Mouse (Mus musculus) hindbrain, embryonic 10.5 days (tissue): ENCODE data around the gene Mmp25. TPM values are rescaled to one million over a fixed set of nuclear protein-coding genes. Genes with fewer than 3 reads are reported as not detected.

Experiments used
- DNase-seq: peaks from one replicate; pipeline ENCODE4 v3.0.0-alpha.2; 2017; ENCODE audit warnings: low spot score
- H3K27ac ChIP-seq: fragments of 300-500 bp; sonication (generic); 2 replicates; pipeline ENCODE4 v1.5.1; 2016; ENCODE audit warnings: mild to moderate bottlenecking, moderate library complexity
- H3K27me3 ChIP-seq: fragments of 300-500 bp; sonication (generic); 2 replicates; pipeline ENCODE4 v1.6.1; 2016; ENCODE audit warnings: mild to moderate bottlenecking; ENCODE audit not compliant: poor library complexity, insufficient read depth, severe bottlenecking
- H3K36me3 ChIP-seq: fragments of 300-500 bp; sonication (generic); 2 replicates; pipeline ENCODE4 v1.6.1; 2016; ENCODE audit warnings: mild to moderate bottlenecking, moderate library complexity
- H3K4me1 ChIP-seq: fragments of 300-500 bp; sonication (generic); replicated peaks from 2 replicates; pipeline ENCODE4 v1.6.1; 2016; ENCODE audit warnings: mild to moderate bottlenecking
- H3K4me3 ChIP-seq: fragments of 300-500 bp; sonication (generic); 2 replicates; pipeline ENCODE4 v1.5.1; 2016; ENCODE audit warnings: mild to moderate bottlenecking, moderate library complexity
- H3K9me3 ChIP-seq: fragments of 300-500 bp; sonication (generic); 2 replicates; pipeline ENCODE4 v1.6.1; 2016; ENCODE audit warnings: mild to moderate bottlenecking, moderate library complexity
- WGBS: fragments of 180-500 bp; shearing (Covaris S2); methylation state at CpG from one replicate; pipeline ENCODE4 v1.1.7; 2016; 5-methylcytosine and 5-hydroxymethylcytosine counted together
- polyA plus RNA-seq: library from polyadenylated mRNA; unstranded; fragments of >200 nt; fragmentation: Nextera tagmentation; extraction: Ambion mirVana; gene quantifications from 2 replicates; pipeline ENCODE4 v1.2.1, GENCODE M21; 2016

Gene Mmp25
- polyA plus RNA-seq, 1 experiment from 2014 or later = 1.4 TPM

GRCm38 (mm10) chr17:23587253-23587652, 57.8 kb downstream of the Mmp25 start:
- no peaks in the 10 kb centered on the region for H3K27me3 ChIP-seq
- no peak for DNase-seq
- H3K27ac ChIP-seq = no peak overlapping the region
- H3K4me3 ChIP-seq = no peak overlapping the region
- no peaks in the 10 kb centered on the region for H3K9me3 ChIP-seq
- H3K36me3 ChIP-seq = peaks cover 15% of the 10 kb centered on the region
- H3K4me1 ChIP-seq = peaks cover 36% of the 10 kb centered on the region
- WGBS = 55% methylated on average over 2 of the region's 2 CpGs

GRCm38 (mm10) chr17:23585721-23586491, 59.2 kb downstream of the Mmp25 start:
- Histone ChIP-seq H3K4me3 (peak overlapping the region; percentile 80), H3K36me3 (peaks cover 27% of the 10 kb centered on the region), H3K27me3 (no peaks in the 10 kb centered on the region), H3K9me3 (no peaks in the 10 kb centered on the region), H3K4me1 (peaks cover 34% of the 10 kb centered on the region), H3K27ac (peak overlapping the region; percentile 89)
- peak; percentile 73 for DNase-seq
- WGBS = under 1% methylated on average over 22 of the region's 22 CpGs

GRCm38 (mm10) chr17:23584786-23585185, 60.3 kb downstream of the Mmp25 start:
- DNase-seq = no peak
- H3K27me3 ChIP-seq = no peaks in the 10 kb centered on the region
- peaks cover 34% of the 10 kb centered on the region for H3K4me1 ChIP-seq
- H3K9me3 ChIP-seq = no peaks in the 10 kb centered on the region
- H3K27ac ChIP-seq = no peak overlapping the region
- H3K36me3 ChIP-seq = peaks cover 38% of the 10 kb centered on the region
- 81% methylated on average over 8 of the region's 8 CpGs for WGBS
- H3K4me3 ChIP-seq = peak overlapping the region; percentile 80

Other genes starting within 250 kb of the Mmp25 start
- not detected in 2 replicates for gene Vmn2r117, start 165.6 kb downstream of the Mmp25 start, polyA plus RNA-seq
- gene Zfp213, start 81.0 kb downstream of the Mmp25 start, polyA plus RNA-seq = 25.3 and 27.5 TPM in 2 replicates
- gene Zfp13, start 45.8 kb downstream of the Mmp25 start, polyA plus RNA-seq = 22.5 and 23.4 TPM in 2 replicates
- gene Zscan10, start 44.4 kb downstream of the Mmp25 start, polyA plus RNA-seq = 0.92 and 0.94 TPM in 2 replicates
- 0.41 and 0.51 TPM in 2 replicates for gene Bicdl2, start 15.2 kb upstream of the Mmp25 start, polyA plus RNA-seq
- gene Hcfc1r1, start 28.3 kb upstream of the Mmp25 start, polyA plus RNA-seq = 34.0 and 45.4 TPM in 2 replicates
- 72.7 and 80.2 TPM in 2 replicates for gene Thoc6, start 28.6 kb upstream of the Mmp25 start, polyA plus RNA-seq
- 2.7 and 7.1 TPM in 2 replicates for gene Tnfrsf12a, start 32.2 kb upstream of the Mmp25 start, polyA plus RNA-seq
- gene Cldn6, start 34.0 kb upstream of the Mmp25 start, polyA plus RNA-seq = 20.8 and 54.2 TPM in 2 replicates
- gene Cldn9, start 38.7 kb upstream of the Mmp25 start, polyA plus RNA-seq = 6.3 and 13.1 TPM in 2 replicates
- not detected in 2 replicates for gene 1520401A03Rik, start 77.5 kb upstream of the Mmp25 start, polyA plus RNA-seq
- gene Pkmyt1, start 81.1 kb upstream of the Mmp25 start, polyA plus RNA-seq = 54.0 and 61.5 TPM in 2 replicates
- 28.8 and 43.6 TPM in 2 replicates for gene Paqr4, start 95.6 kb upstream of the Mmp25 start, polyA plus RNA-seq
- 3.4 and 4.3 TPM in 2 replicates for gene Kremen2, start 100.6 kb upstream of the Mmp25 start, polyA plus RNA-seq
- 181 and 211 TPM in 2 replicates for gene Flywch1, start 126.3 kb upstream of the Mmp25 start, polyA plus RNA-seq
- 22.9 and 34.9 TPM in 2 replicates for gene Flywch2, start 140.8 kb upstream of the Mmp25 start, polyA plus RNA-seq
- gene Srrm2, start 145.3 kb upstream of the Mmp25 start, polyA plus RNA-seq = 517 and 570 TPM in 2 replicates
- gene Elob, start 183.9 kb upstream of the Mmp25 start, polyA plus RNA-seq = 1,118 and 1,222 TPM in 2 replicates
- 0.24 TPM in 1 of 2 replicates, not detected in the other for gene Prss33, start 190.8 kb upstream of the Mmp25 start, polyA plus RNA-seq
- not detected in 2 replicates for gene Prss32, start 198.6 kb upstream of the Mmp25 start, polyA plus RNA-seq
- gene Prss41, start 198.9 kb upstream of the Mmp25 start, polyA plus RNA-seq = 1.6 and 1.9 TPM in 2 replicates
- not detected in 2 replicates for gene Prss21, start 222.8 kb upstream of the Mmp25 start, polyA plus RNA-seq
- gene Dcpp1, start 235.6 kb upstream of the Mmp25 start, polyA plus RNA-seq = not detected in 2 replicates
- gene Dcpp2, start 235.6 kb upstream of the Mmp25 start, polyA plus RNA-seq = not detected in 2 replicates